Mouse (Mus musculus) left cerebral cortex, adult 6 months (tissue): ENCODE measurements around the gene Rab3b. TPM values are rescaled to one million over a fixed set of nuclear protein-coding genes. Genes with fewer than 3 reads are reported as not detected.

Experiments used
- long read RNA-seq, 2 experiments: library from polyadenylated mRNA; unstranded; transcript quantifications; one replicate each; pipeline ENCODE4 v2.0.0; 2019 to 2020
- polyA plus RNA-seq: library from polyadenylated mRNA; unstranded; fragments of <200 nt; fragmentation: Nextera tagmentation; gene quantifications from 2 replicates; pipeline ENCODE4 v1.2.3, GENCODE M21; 2021

Rab3b gene
- 78.8 and 95.4 TPM in 2 replicates for polyA plus RNA-seq
- long read RNA-seq, experiment 1, transcript Rab3b-202 (5 exons, 3,327 nt), result major isoform, 107 of 111 reads
- long read RNA-seq, experiment 1, partial matches to known transcripts, result 1 of 111 reads
- long read RNA-seq, experiment 1, other reads (novel, unspliced or antisense), result 2 of 111 reads
- long read RNA-seq, experiment 2, transcript Rab3b-201 (4 exons, 1,053 nt), result minor isoform, 5 of 119 reads
- long read RNA-seq, experiment 2, transcript Rab3b-202 (5 exons, 3,327 nt), result major isoform, 93 of 119 reads
- long read RNA-seq, experiment 2, partial matches to known transcripts, result 3 of 119 reads
- long read RNA-seq, experiment 2, other reads (novel, unspliced or antisense), result 18 of 119 reads

DNA sequence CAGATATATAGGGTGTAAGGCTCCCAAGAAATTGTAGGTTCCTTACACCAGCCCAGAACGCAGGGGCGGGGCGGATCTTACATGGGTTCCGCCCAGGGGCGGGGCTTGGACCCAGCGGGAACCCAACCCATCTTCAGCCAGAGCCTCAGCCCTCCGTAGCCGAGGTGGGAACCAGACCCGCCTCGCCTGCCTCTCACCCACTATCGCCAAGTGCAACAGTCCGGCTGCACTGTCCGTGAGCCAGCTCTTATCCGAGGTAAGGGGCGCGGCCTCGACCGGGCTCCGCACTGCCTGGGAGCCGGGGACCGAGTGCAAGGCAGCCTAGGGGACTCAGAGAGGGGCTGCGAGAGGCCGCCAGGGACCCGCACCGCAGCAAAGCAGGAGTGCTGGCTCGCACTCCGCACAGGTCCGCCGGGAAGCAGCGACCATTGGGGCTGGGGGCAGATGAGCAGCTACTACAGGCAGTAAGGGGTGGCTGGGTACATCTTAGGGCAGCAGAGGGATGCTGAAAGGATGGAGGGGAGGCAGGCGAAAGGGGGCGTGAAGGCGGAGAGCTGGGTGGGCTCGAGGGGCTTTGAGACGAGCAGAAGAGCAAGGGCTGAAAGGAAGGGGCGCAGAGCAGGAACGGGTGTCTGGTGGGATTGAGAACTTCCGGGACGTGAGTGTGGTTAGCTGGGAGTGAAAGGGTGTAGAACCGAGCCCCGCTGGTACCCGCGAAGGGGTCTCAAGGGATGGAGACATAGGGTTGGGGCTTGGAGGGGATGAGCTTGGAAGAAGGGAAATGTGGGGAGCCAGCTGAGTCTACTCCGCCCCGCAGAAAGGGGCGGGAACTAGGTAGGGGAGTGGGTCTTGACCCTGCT, at the start of gene Rab3b:
Rab3b (plus strand) TSS at position 101 of the 860 bp plus-strand sequence.

DNA sequence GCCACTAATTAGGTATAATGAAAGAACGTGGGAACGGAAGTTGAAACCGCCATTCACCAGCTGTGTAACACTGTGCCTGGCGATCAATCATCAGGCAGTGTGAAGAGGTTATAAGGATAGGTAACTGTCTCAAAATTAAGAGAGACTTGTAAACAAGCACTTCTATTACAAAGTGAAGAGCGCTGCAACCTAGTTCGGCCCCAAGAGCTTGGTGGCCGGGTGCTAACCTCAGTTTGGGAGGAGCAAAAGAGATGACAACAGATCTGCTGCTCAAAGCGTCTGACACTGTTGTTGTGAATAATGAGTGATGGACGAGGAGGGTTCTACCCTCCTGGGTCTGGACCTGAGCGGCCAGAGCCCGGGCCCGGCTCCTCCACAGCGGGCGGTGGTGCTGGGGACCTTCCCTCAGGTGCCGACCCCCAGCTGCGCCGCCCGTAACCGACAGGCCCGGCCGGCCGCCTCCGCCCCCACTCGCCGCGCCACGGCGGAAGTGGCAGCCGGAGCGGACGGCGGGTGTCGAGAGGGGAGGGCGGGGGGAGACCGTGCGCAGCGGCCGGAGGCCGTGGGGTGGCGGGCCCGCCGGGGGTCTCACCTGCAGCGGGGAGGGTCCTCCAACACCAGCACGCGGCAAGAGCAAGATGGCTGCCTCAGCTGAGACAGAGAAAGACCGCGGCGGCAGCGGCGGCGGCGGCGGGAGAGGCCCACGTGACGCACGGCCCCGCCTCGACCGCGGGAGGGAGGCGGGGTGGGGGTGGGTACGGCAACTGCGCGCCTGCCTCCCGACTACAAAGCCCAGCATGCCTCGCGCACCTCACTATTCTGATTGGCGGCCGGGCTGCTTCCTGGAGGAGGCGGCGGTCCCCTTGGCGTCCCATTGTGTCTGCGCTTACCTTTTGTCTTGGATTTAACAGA, 45.7 kb upstream of the Rab3b start, which contains the start of gene Btf3l4:
Btf3l4 (minus strand) TSS at position 699 of the 912 bp plus-strand sequence.

DNA sequence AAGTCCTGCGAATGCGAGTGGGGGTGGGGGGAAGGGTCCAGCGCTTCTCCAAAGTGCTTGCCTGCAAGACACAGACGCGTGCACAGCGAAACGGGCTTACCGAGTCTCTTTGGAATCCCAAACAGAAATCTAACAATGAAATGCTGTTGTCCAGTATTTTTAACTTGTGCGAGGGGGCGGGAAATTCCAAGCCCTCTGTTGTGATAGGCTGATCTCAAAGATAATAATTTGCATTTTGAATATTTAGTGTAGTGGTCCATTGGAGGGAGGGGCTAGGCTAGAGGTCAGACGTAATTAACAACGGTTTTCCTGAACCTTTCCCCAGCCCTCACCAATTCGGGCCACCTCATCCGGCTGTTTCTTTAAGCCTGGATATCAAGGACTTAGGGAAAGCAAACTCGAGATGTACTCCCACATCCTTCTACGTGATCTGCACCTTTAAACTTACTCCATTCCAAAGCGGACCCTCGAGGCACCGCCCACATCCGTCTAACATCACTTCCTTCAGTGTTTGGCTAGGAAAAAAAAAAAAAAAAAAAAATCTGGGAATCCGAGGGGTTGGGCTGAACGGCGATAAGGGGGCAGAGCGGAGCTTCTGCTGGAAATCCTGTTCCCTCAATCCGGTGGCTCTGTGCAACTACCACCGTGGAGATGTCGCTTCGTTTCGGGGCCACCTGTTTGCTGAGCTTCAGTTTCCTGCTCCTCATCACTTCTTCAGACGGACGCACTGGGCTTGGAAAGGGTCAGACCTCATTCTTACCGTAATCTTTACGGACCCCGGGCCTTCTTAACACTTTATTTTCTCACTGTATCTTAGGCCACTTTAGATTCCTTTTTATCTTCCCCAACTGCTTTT, 44.5 kb upstream of the Rab3b start, which contains the start of gene Txndc12:
Txndc12 (plus strand) TSS at position 487 of the 856 bp plus-strand sequence.

DNA sequence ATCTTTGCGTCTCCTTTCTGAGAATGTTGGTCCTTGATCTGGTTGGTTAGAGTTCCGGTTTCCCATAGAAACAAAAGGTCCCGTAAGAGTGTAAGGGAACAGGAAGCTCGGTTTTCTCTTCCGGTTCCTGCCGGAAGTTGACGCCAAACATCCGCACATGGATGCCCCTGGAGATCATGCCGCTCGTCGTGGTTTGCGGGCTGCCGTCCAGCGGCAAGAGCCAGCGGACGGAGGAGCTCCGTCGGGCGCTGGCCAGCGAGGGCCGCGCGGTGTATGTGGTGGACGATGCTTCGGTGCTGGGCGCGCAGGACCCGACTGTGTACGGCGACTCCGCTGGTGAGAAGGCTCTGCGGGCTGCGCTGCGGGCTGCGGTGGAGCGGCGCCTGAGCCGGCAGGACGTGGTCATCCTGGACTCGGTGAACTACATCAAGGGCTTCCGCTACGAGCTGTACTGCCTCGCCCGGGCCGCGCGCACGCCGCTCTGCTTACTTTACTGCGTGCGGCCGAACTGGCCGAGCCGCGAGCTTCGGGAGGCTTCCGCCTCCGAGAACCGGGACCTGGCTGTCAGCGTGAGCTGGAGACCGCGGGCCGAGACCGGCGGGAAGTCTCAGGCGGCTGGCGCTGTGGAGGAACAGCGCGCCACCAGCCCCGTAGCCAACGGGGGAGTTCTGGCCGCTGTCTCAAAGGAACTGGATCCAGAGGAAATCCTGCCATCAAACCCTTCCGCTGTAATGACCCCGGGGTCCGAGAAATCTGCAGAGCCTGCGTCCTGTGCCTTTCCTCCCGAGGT, 31.0 kb upstream of the Rab3b start, which contains the start of gene Kti12:
Kti12 (plus strand) TSS at position 71 of the 790 bp plus-strand sequence.

DNA sequence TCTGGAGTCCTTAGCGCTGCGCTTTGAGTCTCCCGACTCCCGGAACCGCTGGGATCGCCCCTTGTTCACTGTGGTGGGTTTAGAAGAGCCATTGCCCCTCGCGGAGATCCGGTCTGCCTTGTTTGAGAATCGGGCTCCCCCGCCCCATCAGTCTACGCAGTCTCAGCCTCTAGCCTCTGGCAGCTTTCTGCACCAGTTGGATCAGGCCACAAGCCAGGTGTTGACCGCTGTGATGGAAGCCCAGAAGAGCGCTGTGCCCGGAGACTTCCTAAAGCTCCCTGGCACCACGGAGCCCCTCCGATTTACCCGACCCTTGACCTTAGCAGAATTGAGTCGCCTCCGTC, 30.4 kb upstream of the Rab3b start, which contains the start of gene A730015C16Rik:
A730015C16Rik (minus strand) TSS at position 115 of the 344 bp plus-strand sequence.

Other genes with a start within 250 kb of the Rab3b start
- gene 3110021N24Rik, start 159.4 kb upstream of the Rab3b start, polyA plus RNA-seq, result 0.87 and 2.4 TPM in 2 replicates
- 9.5 and 11.1 TPM in 2 replicates for gene Zfyve9, start 98.3 kb upstream of the Rab3b start, polyA plus RNA-seq
- 89.9 and 111 TPM in 2 replicates for gene Btf3l4, start 45.4 kb upstream of the Rab3b start, polyA plus RNA-seq
- gene Txndc12, start 44.5 kb upstream of the Rab3b start, polyA plus RNA-seq, result 34.2 and 40.3 TPM in 2 replicates
- 21.6 and 21.8 TPM in 2 replicates for gene Kti12, start 31.3 kb upstream of the Rab3b start, polyA plus RNA-seq
- 0.25 TPM in 1 of 2 replicates, not detected in the other for gene A730015C16Rik, start 30.4 kb upstream of the Rab3b start, polyA plus RNA-seq
- gene Nrd1, start 121.6 kb downstream of the Rab3b start, polyA plus RNA-seq, result 21.0 and 25.3 TPM in 2 replicates